Mouse (Mus musculus): ENCODE measurements around the gene Cldn10. TPM values are rescaled to one million over a fixed set of nuclear protein-coding genes. Genes with fewer than 3 reads are reported as not detected.
A peak's percentile ranks its signal among the peaks of the same experiment; 100 is the strongest.
"Not testable (repeated sequence)": the region's sequence is repeated elsewhere in the genome, so short reads cannot be mapped to it uniquely, and the experiment has no call there.

Gene Cldn10
- 72.3 and 73.8 TPM in 2 replicates for polyA plus RNA-seq (2015; fragmentation: Nextera tagmentation; extraction: Ambion mirVana)

DNA sequence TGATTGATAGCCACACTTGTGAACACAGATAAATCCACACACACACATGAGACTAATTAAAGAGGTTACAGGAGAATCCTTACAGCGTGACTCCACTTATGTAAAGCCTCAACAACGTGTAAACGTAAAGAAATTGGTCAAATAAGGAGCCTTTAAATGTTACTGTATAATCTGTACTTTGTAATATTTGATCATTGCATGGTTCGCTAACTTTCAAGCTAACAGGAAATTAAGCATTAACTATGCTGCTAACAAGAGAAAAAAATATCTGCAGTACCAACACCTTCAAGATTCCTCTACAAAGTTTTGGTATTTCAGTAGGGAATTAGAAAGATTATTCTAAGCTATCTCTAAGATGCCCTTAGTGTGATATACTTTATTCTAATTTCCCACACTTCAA, at the start of gene Cldn10:
Gene Cldn10 (plus strand): TSS at position 288 of the 400 bp plus-strand sequence.
- H3K27ac ChIP-seq: no peak within 1 kb of the TSS
- no peak for ATAC-seq (ENCODE audit: borderline replicate concordance, extremely low read depth, low FRiP score, low TSS enrichment)
- no peaks in the 10 kb centered on the region for H3K36me3 ChIP-seq
- no peak within 1 kb of the TSS for H3K4me3 ChIP-seq
- no peaks in the 10 kb centered on the region for H3K4me1 ChIP-seq
- 65% methylated on average over 4 of the region's 4 CpGs for WGBS
- H3K9ac ChIP-seq: no peak within 1 kb of the TSS
- H3K4me2 ChIP-seq: no peak within 1 kb of the TSS
- no peaks in the 10 kb centered on the region for H3K9me3 ChIP-seq
- no peaks in the 10 kb centered on the region for H3K27me3 ChIP-seq

DNA sequence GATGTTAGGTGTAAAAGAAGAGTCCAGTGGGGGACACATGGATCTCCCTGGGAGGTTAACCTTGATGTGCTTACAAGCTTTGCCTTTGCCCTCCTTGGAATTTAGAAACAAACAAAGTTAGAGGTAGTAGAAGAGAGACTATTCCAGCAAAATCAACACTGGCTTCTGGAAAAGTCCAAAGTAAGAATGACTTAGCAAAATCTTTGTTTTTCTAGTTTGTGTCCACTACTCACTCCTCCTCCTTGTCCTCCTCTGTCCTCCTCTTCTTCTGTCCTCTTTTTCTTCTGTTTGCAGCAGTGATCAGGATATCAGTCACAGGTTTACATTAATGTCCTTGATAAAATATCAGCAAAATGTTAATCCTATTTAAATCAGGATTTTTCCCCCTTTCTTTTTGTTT, 45.9 kb upstream of the Cldn10 start:
- H3K9ac ChIP-seq: no peak overlapping the region
- no peak for ATAC-seq (ENCODE audit: borderline replicate concordance, extremely low read depth, low FRiP score, low TSS enrichment)
- no peak overlapping the region for H3K27ac ChIP-seq

DNA sequence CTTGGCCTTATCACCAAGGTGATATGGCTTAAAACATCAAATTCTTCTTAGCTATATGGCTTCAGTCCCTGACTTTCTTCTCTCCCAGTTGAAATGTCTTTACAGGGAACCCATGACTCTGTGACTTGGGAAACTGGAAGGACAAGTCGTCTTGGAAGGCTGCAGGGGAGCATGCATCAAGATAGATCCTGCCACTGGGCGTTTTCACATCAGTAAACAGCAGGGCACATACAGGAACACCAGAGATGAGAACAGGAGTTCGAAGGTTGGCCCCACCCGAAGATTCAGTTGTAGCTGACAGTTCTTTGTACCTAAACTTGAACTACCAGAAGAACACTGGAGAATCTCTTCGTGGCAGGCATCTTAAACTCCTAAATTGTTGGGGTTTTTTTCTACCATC, 44.8 kb upstream of the Cldn10 start:
- H3K4me1 ChIP-seq: no peaks in the 10 kb centered on the region
- no peak overlapping the region for H3K4me3 ChIP-seq
- no peak overlapping the region for H3K27ac ChIP-seq
- no peak for ATAC-seq (ENCODE audit: borderline replicate concordance, extremely low read depth, low FRiP score, low TSS enrichment)
- no peak overlapping the region for H3K9ac ChIP-seq
- H3K9me3 ChIP-seq: no peaks in the 10 kb centered on the region
- H3K27me3 ChIP-seq: no peaks in the 10 kb centered on the region
- no peaks in the 10 kb centered on the region for H3K36me3 ChIP-seq
- no peak overlapping the region for H3K4me2 ChIP-seq
- 67% methylated on average over 5 of the region's 5 CpGs for WGBS

More for the DNA sequence above, 45.9 kb upstream of the Cldn10 start:
- Histone ChIP-seq H3K27me3 (no peaks in the 10 kb centered on the region), H3K9me3 (no peaks in the 10 kb centered on the region), H3K4me1 (no peaks in the 10 kb centered on the region), H3K36me3 (no peaks in the 10 kb centered on the region), H3K4me2 (no peak overlapping the region), H3K4me3 (no peak overlapping the region)

DNA sequence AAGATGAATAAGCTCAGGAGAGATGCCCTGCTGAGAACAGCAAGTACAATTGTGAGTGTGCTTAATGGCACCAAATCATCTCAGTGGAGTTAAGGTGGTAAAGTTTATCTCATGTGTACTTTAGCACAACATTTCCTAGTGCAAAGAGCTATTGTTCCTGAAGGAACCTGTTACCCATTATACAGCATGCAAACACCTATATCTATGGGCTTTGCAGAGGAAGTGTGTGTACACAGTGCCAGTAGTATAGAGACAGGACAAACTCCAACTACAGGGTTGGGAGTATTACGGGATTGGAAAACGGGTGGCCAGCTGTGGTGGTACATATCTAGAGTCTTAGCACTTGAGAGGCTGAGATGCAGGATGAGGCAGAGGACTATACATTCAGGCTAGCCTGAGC, 38.6 kb upstream of the Cldn10 start:
- Histone ChIP-seq H3K27me3 (no peaks in the 10 kb centered on the region), H3K36me3 (no peaks in the 10 kb centered on the region), H3K4me2 (no peak overlapping the region), H3K27ac (no peak overlapping the region), H3K9me3 (no peaks in the 10 kb centered on the region), H3K4me3 (no peak overlapping the region), H3K9ac (no peak overlapping the region), H3K4me1 (no peaks in the 10 kb centered on the region)
- no peak for ATAC-seq (ENCODE audit: borderline replicate concordance, extremely low read depth, low FRiP score, low TSS enrichment)
- WGBS: 59% methylated on average over 2 of the region's 2 CpGs

DNA sequence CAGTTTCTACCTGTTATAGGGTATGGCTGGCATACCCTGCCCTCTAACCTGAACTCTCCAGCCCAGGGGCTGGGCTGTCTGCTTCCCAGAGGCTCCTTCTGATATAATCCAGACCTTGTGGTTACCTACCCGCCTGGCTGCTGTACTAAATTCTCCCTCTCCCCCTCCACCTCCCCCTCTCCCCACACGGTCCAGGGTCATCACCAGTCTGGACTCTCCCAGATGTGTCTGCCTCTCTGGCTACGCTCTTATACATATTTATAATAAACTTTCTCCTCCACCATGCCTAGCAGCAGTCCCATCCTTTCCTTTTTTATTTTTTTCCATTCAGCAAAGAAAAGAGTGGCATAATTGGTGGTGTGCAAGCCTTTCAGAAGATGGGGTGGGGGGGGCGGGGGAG, 38.0 kb upstream of the Cldn10 start:
- Histone ChIP-seq H3K27ac (no peak overlapping the region), H3K4me2 (no peak overlapping the region), H3K9ac (no peak overlapping the region), H3K4me1 (no peaks in the 10 kb centered on the region), H3K27me3 (no peaks in the 10 kb centered on the region), H3K36me3 (no peaks in the 10 kb centered on the region), H3K9me3 (no peaks in the 10 kb centered on the region), H3K4me3 (no peak overlapping the region)
- no peak for ATAC-seq (ENCODE audit: borderline replicate concordance, extremely low read depth, low FRiP score, low TSS enrichment)
- 57% methylated on average over 4 of the region's 4 CpGs for WGBS

DNA sequence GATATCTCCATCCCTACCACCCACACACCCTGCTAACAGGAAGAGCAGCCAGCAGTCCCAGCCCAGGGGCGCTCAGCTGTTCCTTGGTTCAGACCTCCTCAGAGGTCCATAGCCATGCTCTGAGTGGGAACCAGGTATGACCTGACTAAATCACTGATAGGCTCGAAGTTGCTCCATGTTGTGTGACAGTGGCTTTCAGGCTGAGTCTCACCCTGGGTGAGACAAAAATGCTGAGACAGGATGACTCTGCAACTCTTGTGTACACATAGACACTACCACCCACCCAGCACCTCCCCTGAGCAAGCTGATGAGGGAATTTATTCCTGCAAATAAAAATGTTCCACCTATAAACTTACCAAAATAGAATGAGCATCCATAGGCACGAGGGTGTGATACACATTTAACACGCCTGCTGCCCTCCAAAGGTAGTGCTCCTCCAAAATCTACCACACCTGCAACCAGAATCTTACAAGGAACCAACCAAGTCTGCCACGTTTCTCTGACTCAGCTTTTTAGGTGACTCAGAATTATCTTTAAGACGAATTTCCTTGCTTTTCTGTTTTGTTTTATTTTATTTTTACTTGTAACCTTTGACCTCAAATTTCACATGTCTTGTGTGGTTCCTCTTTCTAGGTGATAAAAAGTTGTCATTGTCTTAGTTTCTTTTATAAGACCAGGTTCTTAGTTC, 37.1 kb upstream of the Cldn10 start:
- Histone ChIP-seq H3K4me3 (no peak overlapping the region), H3K9ac (no peak overlapping the region), H3K4me2 (no peak overlapping the region), H3K27ac (no peak overlapping the region), H3K4me1 (no peaks in the 10 kb centered on the region), H3K9me3 (no peaks in the 10 kb centered on the region), H3K27me3 (no peaks in the 10 kb centered on the region), H3K36me3 (no peaks in the 10 kb centered on the region)
- WGBS: 80% methylated on average over 6 of the region's 6 CpGs
- peak; percentile 46; the same call in 1 of the 2 replicates for ATAC-seq (ENCODE audit: borderline replicate concordance, extremely low read depth, low FRiP score, low TSS enrichment)

DNA sequence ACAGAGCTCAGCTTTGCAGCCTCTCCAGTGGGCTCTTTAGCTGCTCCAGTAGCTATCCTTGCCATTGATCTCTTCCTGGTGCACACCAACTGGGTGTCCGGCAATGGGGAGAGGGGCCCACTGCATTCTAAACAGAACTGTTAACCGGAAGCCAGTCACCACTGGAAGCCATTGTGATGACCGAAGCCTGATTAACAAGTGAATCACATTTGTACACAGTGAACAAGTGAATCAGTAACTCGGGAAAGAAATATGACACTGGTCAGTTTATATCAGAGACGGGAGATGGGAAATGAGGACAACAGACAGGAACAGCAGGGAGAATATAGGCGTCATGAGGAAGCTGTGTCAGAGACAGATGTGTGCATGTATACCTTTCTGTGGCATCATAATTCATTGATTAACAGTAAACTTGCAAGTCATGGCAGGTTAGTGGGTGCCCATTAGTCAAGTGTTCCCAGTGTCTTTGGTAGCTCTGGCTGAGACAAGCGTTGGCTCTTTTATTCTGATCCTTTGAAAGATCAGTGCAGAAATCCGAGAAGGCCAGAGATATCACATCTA, 36.4 kb upstream of the Cldn10 start:
- H3K4me1 ChIP-seq: no peaks in the 10 kb centered on the region
- H3K27me3 ChIP-seq: no peaks in the 10 kb centered on the region
- no peak overlapping the region for H3K4me2 ChIP-seq
- ATAC-seq (ENCODE audit: borderline replicate concordance, extremely low read depth, low FRiP score, low TSS enrichment): no peak
- no peak overlapping the region for H3K9ac ChIP-seq
- H3K27ac ChIP-seq: no peak overlapping the region
- WGBS: 72% methylated on average over 8 of the region's 8 CpGs
- H3K9me3 ChIP-seq: no peaks in the 10 kb centered on the region
- no peaks in the 10 kb centered on the region for H3K36me3 ChIP-seq
- H3K4me3 ChIP-seq: no peak overlapping the region

DNA sequence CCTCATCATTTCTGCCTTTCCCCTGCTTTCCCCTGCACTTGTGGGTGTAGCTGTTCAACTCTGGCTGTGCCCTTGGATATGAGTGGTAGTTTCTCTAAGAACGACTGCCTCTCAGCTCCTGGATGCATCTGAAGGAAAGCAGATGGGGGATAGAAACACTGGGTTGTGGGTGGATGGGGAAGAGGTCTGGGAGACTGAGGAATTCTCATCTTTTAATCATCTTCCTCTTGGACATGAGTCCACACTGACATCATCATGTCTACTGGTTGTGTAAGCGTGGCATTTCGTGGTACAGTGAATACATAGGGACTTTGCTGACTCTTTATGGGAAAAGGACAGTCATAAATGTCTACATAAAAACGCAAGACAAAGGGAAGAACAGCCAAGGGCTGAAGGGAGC, 31.7 kb upstream of the Cldn10 start:
- no peak overlapping the region for H3K9ac ChIP-seq
- no peak for ATAC-seq (ENCODE audit: borderline replicate concordance, extremely low read depth, low FRiP score, low TSS enrichment)
- no peaks in the 10 kb centered on the region for H3K9me3 ChIP-seq
- H3K4me3 ChIP-seq: no peak overlapping the region
- WGBS: 78% methylated on average over 4 of the region's 4 CpGs
- H3K27ac ChIP-seq: no peak overlapping the region
- H3K36me3 ChIP-seq: no peaks in the 10 kb centered on the region
- H3K27me3 ChIP-seq: no peaks in the 10 kb centered on the region
- H3K4me1 ChIP-seq: no peaks in the 10 kb centered on the region
- no peak overlapping the region for H3K4me2 ChIP-seq

DNA sequence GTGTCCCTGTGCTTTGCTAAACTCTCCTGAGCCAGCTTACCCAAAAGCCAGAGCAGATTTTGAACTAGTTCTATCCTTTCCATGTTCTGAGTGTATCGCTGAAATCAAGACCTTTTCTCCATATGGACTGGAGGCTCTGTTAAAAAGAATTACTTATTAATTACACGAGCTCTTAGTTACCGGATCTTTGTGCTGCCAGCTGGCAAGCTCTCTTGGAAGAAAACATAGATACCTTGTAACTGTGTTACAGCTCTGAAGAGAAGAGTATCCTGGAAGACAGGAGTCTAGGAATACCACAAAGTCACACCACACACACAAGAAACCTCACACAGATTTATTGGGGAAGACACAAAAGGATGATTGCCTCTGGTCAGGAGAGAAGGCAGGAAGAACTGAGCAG, 31.1 kb upstream of the Cldn10 start:
- WGBS: 67% methylated on average over 3 of the region's 3 CpGs
- Histone ChIP-seq H3K27me3 (no peaks in the 10 kb centered on the region), H3K4me3 (no peak overlapping the region), H3K27ac (no peak overlapping the region), H3K4me2 (no peak overlapping the region), H3K9me3 (no peaks in the 10 kb centered on the region), H3K4me1 (no peaks in the 10 kb centered on the region), H3K9ac (no peak overlapping the region), H3K36me3 (no peaks in the 10 kb centered on the region)
- no peak for ATAC-seq (ENCODE audit: borderline replicate concordance, extremely low read depth, low FRiP score, low TSS enrichment)

DNA sequence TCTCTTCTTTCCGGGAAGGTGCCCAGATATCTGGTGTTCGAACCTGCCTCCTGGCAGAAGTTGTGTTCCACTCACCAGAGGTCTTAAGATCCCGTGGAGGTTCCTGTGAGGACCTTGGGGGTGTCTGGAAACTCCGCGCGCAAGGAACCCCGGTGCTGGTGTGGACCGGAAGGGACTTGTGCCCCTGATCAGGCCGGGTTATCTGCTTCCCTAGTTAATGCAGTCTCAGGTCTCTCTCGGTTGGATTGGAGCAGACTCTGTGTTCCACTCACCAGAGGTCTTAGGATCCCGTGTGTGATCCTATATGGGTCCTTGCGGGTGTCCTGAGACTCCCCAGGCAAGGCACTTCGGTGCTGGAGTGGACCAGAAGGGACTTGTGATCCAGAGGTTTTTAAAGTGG, 24.3 kb upstream of the Cldn10 start:
- not testable (repeated sequence) for H3K27ac ChIP-seq; H3K36me3 ChIP-seq; H3K4me3 ChIP-seq; ATAC-seq (ENCODE audit: borderline replicate concordance, extremely low read depth, low FRiP score, low TSS enrichment); H3K9me3 ChIP-seq; H3K4me2 ChIP-seq; H3K4me1 ChIP-seq; H3K9ac ChIP-seq
- H3K27me3 ChIP-seq: peaks cover 12% of the 10 kb centered on the region; the same call in 1 of the 2 replicates
- WGBS: 94% methylated on average over 13 of the region's 13 CpGs

DNA sequence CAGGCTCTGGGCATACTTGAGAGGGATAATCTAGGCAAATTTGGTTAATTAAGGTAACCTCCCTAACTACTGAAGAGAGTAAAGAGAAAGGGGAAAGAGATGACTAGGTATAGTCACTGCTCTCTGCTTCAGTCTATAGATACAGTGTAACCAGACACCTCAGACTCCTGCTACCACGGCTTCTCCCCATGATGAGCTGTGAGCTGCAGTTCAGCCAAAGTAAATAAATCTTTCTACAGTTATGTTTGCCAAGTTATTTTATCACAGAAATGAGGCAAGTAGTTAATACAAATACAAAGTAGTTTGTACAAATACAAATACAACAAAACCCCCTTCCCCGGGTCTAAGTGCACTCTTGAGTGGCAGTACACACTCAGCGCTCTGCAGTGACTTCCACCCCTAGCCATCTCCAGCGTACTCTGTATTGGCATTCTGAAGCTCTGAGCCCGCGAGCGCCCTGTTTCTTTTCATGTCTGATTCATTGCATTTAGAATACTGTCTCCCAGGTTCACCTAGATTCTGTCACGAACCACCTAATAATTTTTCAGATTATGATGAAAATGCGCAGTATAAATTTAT, 23.7 kb upstream of the Cldn10 start:
- H3K4me2 ChIP-seq: no peak overlapping the region
- peaks cover 5% of the 10 kb centered on the region; the same call in 1 of the 2 replicates for H3K4me1 ChIP-seq
- H3K9me3 ChIP-seq: no peaks in the 10 kb centered on the region
- no peaks in the 10 kb centered on the region for H3K36me3 ChIP-seq
- no peak overlapping the region for H3K9ac ChIP-seq
- H3K27me3 ChIP-seq: peaks cover 18% of the 10 kb centered on the region
- WGBS: 27% methylated on average over 9 of the region's 9 CpGs
- H3K4me3 ChIP-seq: no peak overlapping the region
- no peak overlapping the region for H3K27ac ChIP-seq
- ATAC-seq (ENCODE audit: borderline replicate concordance, extremely low read depth, low FRiP score, low TSS enrichment): peak; percentile 86; the same call in 1 of the 2 replicates

DNA sequence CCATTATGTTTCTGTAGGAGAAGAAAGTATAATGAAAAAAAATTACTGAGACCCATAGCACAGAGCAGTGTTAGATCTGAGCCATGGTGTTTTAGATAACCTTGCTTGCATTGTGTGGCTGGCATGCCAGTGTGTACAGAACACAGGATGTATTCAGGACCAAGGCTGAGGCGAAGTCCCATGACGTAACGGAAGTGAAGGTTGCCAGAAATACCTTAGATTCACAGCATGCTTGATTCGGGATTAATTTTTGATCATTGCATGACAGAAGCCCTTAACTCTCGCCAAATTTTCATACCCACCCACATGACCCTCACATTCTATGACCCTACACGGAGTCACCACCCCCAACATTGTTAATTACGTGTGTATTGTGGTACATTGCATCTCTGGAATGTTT, 22.4 kb upstream of the Cldn10 start:
- no peak for ATAC-seq (ENCODE audit: borderline replicate concordance, extremely low read depth, low FRiP score, low TSS enrichment)
- 64% methylated on average over 7 of the region's 7 CpGs for WGBS
- H3K9me3 ChIP-seq: no peaks in the 10 kb centered on the region
- H3K4me1 ChIP-seq: peaks cover 5% of the 10 kb centered on the region; the same call in 1 of the 2 replicates
- H3K4me3 ChIP-seq: no peak overlapping the region
- no peaks in the 10 kb centered on the region for H3K36me3 ChIP-seq
- no peak overlapping the region for H3K4me2 ChIP-seq
- no peak overlapping the region for H3K27ac ChIP-seq
- H3K27me3 ChIP-seq: peaks cover 25% of the 10 kb centered on the region
- H3K9ac ChIP-seq: no peak overlapping the region
